Mouse (Mus musculus) heart, embryonic 16.5 days (tissue): ENCODE data around the gene Kcnb1. TPM values are rescaled to one million over a fixed set of nuclear protein-coding genes. Genes with fewer than 3 reads are reported as not detected.
A peak's percentile ranks its signal among the peaks of the same experiment; 100 is the strongest.

Experiments
- ATAC-seq: fragments of 200-750 bp; cut with Nextera tagmentation; replicated peaks from 2 replicates; pipeline ENCODE4 v1.8.0; 2017; ENCODE audit warnings: moderate number of reproducible peaks; ENCODE audit not compliant: insufficient read depth, low FRiP score; ENCODE audit errors: extremely low read depth
- H3K27ac ChIP-seq: fragments of 300-500 bp; sonication (generic); 2 replicates; pipeline ENCODE4 v1.5.1; 2014; ENCODE audit warnings: mild to moderate bottlenecking, low read length, control low read depth, moderate library complexity
- H3K27me3 ChIP-seq: fragments of 300-500 bp; sonication (generic); 2 replicates; pipeline ENCODE4 v1.6.1; 2014; ENCODE audit warnings: low read length, mixed read lengths; ENCODE audit not compliant: control insufficient read depth, insufficient read depth
- H3K36me3 ChIP-seq: fragments of 300-500 bp; sonication (generic); 2 replicates; pipeline ENCODE4 v1.6.1; 2014; ENCODE audit not compliant: control insufficient read depth, insufficient read depth
- H3K4me1 ChIP-seq: fragments of 300-500 bp; sonication (generic); 2 replicates; pipeline ENCODE4 v1.6.1; 2014; ENCODE audit warnings: low read length, mixed read lengths; ENCODE audit not compliant: control insufficient read depth, insufficient read depth
- H3K4me2 ChIP-seq: fragments of 300-500 bp; sonication (generic); 2 replicates; pipeline ENCODE4 v1.6.1; 2014; ENCODE audit warnings: low read depth, mild to moderate bottlenecking, control low read depth, low read length
- H3K4me3 ChIP-seq: fragments of 300-500 bp; sonication (generic); 2 replicates; pipeline ENCODE4 v1.5.1; 2014; ENCODE audit warnings: mild to moderate bottlenecking, control low read depth, low read length
- H3K9ac ChIP-seq: fragments of 300-500 bp; sonication (generic); 2 replicates; pipeline ENCODE4 v1.6.1; 2014; ENCODE audit warnings: low read length, control low read depth
- H3K9me3 ChIP-seq: fragments of 300-500 bp; sonication (generic); replicated peaks from 2 replicates; pipeline ENCODE4 v1.6.1; 2016; ENCODE audit warnings: low read length; ENCODE audit not compliant: control insufficient read depth
- WGBS: fragments of 180-500 bp; shearing (Covaris S2); extraction: QIAGEN DNeasy Blood & Tissue Kit; methylation state at CpG from one replicate; pipeline ENCODE4 v1.1.7; 2014; 5-methylcytosine and 5-hydroxymethylcytosine counted together
- polyA plus RNA-seq: library from polyadenylated mRNA; unstranded; fragments of >200 nt; fragmentation: Nextera tagmentation; extraction: Ambion mirVana; gene quantifications from 2 replicates; pipeline ENCODE4 v1.2.1, GENCODE M21; 2015

The Kcnb1 gene
- polyA plus RNA-seq, 1 experiment from 2014 or later, result 0.43 TPM

DNA sequence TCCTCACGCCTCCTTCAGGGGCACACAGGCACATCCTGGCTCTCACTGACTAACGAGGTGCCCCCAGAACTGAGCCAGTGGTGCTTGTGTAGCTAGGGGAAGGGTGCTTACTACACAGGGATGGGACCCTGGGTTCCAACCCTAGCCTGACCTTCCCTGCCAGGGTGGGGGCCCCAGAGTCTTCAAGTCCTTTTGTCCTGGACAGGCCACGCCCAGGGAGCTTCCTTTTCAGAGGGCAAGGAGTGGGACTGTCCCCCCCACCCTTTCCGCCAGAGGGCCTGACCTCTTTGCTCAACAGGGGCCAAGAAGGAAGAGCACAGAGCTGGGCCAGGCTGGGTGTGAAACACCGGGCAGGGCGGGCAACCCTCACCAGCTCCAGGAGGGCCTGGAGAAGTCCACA is 68.7 kb downstream of the Kcnb1 start:
- WGBS, result 59% methylated on average over 6 of the region's 6 CpGs
- Histone ChIP-seq H3K9ac (no peak overlapping the region), H3K27ac (no peak overlapping the region), H3K36me3 (no peaks in the 10 kb centered on the region), H3K9me3 (no peaks in the 10 kb centered on the region), H3K27me3 (no peaks in the 10 kb centered on the region), H3K4me3 (no peak overlapping the region), H3K4me2 (no peak overlapping the region), H3K4me1 (peaks cover 5% of the 10 kb centered on the region)
- ATAC-seq, result peak; percentile 38; the same call in 1 of the 2 replicates

DNA sequence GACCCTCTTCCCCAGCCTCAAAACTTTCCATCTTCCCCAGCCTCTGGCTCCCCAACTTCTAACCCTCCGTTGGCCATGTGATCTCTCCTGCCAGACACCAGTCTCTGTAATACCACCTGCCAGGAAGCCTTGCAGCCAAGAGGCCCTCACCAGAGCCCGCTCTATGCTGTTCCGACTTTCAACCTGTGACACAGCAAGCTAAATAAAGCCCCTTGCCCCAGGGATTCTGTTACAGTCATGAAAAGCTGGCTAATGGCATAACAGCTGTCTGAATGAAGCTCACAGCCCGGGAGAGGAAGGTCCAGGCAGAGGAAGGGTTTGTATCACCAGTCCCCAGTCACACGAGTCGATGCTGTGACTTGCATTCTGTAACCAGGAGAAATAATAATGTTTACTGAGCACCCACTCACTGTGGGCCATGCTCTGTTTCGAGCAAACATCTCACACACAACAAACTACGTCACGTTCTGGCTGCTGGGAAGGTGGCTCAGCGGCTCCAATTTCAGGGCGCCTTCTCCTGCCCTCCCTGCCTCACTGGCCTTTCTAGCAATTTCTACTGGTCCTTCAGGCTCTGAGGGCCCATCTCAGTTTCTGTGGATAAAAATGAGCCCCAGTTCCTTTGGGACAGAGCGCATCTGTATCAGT is 69.6 kb downstream of the Kcnb1 start:
- no peak overlapping the region for H3K4me3 ChIP-seq
- no peak for ATAC-seq
- peaks cover 5% of the 10 kb centered on the region for H3K4me1 ChIP-seq
- H3K4me2 ChIP-seq, result no peak overlapping the region
- no peaks in the 10 kb centered on the region for H3K9me3 ChIP-seq
- no peaks in the 10 kb centered on the region for H3K36me3 ChIP-seq
- no peak overlapping the region for H3K9ac ChIP-seq
- 74% methylated on average over 12 of the region's 12 CpGs for WGBS
- H3K27ac ChIP-seq, result no peak overlapping the region
- no peaks in the 10 kb centered on the region for H3K27me3 ChIP-seq

DNA sequence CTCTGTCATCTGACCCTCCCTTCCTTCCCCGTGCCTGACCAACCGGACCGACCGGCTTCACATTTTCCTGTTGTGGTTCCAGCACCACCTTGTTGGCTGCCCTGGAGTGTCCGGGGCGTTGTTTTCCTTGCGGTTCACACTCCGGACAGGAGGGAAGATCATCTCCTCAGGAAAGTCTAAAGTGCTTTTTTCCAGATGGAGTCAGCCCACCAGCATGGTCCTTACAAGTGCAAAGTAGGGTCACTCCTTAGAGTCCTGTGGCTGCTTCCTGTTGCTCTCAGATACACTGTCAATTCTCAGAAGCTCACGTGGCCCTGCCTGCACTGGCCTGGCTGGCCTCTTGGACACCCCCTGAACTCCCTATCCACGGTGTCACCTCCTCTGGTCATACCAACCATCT is 71.9 kb downstream of the Kcnb1 start:
- H3K4me3 ChIP-seq, result no peak overlapping the region
- H3K27me3 ChIP-seq, result no peaks in the 10 kb centered on the region
- no peak overlapping the region for H3K27ac ChIP-seq
- 54% methylated on average over 10 of the region's 10 CpGs for WGBS
- H3K4me2 ChIP-seq, result no peak overlapping the region
- no peaks in the 10 kb centered on the region for H3K36me3 ChIP-seq
- H3K9ac ChIP-seq, result no peak overlapping the region
- H3K4me1 ChIP-seq, result no peaks in the 10 kb centered on the region; the same call in 1 of the 2 replicates
- no peaks in the 10 kb centered on the region for H3K9me3 ChIP-seq
- ATAC-seq, result no peak

DNA sequence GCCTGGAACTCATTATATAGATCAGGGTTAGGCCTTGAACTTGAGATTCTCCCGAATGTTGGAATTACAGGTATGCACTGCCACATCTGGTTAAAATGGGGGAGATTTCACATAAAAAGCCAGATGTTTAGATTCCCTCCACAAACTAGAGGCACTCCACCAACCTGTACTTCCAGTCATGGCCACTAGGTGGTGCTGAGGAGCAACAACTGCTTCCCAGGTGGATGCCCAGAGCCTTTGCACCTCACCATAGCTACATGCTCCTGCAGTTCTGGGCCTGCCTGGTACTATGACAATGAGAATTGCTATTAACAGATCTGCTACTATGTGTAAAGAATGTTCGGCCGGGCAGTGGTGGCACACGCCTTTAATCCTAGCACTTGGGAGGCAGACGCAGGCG is 77.2 kb downstream of the Kcnb1 start:
- no peaks in the 10 kb centered on the region for H3K4me1 ChIP-seq
- no peaks in the 10 kb centered on the region for H3K9me3 ChIP-seq
- H3K36me3 ChIP-seq, result no peaks in the 10 kb centered on the region
- ATAC-seq, result no peak
- H3K27me3 ChIP-seq, result no peaks in the 10 kb centered on the region
- H3K4me3 ChIP-seq, result no peak overlapping the region
- 44% methylated on average over 6 of the region's 6 CpGs for WGBS
- no peak overlapping the region for H3K9ac ChIP-seq
- no peak overlapping the region for H3K27ac ChIP-seq
- no peak overlapping the region for H3K4me2 ChIP-seq

DNA sequence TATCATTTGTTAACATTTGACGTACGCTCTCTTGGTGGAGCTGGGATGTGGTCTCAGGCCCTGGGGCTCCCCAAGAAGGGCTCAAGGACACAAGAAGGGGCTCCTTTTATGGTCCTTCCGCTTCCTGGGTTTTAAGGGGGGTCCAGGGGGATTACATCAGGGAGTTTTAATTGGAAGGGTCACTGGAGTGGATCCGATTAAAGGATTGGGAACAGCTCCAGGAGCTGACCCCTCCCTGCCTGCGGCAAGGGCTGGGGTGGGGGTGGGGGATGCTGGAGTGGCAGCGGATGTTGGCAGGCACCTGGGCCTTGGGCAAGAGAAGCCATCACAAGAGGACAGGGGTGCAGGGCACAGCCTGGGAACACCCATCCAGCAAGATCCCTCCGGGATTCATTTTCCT is 77.7 kb downstream of the Kcnb1 start:
- no peak for ATAC-seq
- no peaks in the 10 kb centered on the region for H3K27me3 ChIP-seq
- H3K4me3 ChIP-seq, result no peak overlapping the region
- no peaks in the 10 kb centered on the region for H3K4me1 ChIP-seq
- 58% methylated on average over 7 of the region's 7 CpGs for WGBS
- no peaks in the 10 kb centered on the region; the same call in 1 of the 2 replicates for H3K9me3 ChIP-seq
- no peak overlapping the region for H3K27ac ChIP-seq
- H3K36me3 ChIP-seq, result no peaks in the 10 kb centered on the region
- no peak overlapping the region for H3K4me2 ChIP-seq
- no peak overlapping the region for H3K9ac ChIP-seq

DNA sequence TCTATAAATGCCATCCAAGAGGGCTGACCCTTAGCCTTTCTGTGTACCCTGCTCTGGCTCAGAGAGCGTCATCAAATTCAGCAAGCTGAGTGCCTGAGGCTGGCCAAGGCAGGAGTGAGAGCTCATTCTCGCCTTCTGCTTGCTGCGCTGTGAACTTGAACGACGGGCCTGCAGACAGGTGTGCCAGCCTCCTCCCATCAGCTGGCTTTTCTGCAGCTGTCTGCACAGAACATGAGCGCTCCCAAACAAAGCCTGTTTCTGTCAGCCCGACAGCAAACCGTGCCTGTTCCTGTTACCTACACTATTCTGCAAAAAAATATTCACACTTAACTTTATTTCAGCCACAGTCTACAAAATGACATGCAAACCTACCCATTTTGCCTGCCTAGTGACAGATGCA is 80.4 kb downstream of the Kcnb1 start:
- Histone ChIP-seq H3K4me1 (no peaks in the 10 kb centered on the region), H3K9ac (no peak overlapping the region)
- 76% methylated on average over 8 of the region's 8 CpGs for WGBS

DNA sequence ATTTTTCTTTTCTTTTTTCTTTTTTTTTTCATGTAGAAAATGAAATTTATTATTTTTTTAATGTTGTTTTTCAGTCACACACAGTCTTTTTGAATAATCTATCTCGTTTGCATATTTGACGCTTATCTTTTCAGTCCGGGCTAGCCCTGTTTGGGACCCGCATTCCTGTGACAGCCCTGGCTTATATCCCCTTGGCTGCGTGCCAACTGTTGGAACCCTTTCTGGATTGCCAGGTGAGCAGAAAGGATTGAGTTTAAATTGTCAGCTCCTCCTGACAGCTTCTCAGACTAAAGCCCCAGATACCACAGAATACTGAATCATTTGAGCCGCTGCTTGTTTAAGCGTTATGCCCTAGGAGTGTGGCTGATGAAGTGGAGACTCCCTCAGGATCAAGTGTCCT is 86.4 kb downstream of the Kcnb1 start:
- H3K9ac ChIP-seq, result no peak overlapping the region
- no peak overlapping the region for H3K27ac ChIP-seq
- no peaks in the 10 kb centered on the region; the same call in 1 of the 2 replicates for H3K9me3 ChIP-seq
- H3K4me3 ChIP-seq, result no peak overlapping the region
- WGBS, result 36% methylated on average over 7 of the region's 7 CpGs
- no peaks in the 10 kb centered on the region for H3K27me3 ChIP-seq
- no peaks in the 10 kb centered on the region for H3K4me1 ChIP-seq
- no peak for ATAC-seq
- 0 out of 2 replicates have a peak, but pooled peaks cover 2% of the 10 kb centered on the region for H3K36me3 ChIP-seq
- no peak overlapping the region for H3K4me2 ChIP-seq

More for the DNA sequence above, 80.4 kb downstream of the Kcnb1 start:
- no peak for ATAC-seq
- Histone ChIP-seq H3K27me3 (no peaks in the 10 kb centered on the region), H3K27ac (no peak overlapping the region), H3K4me3 (no peak overlapping the region), H3K36me3 (0 out of 2 replicates have a peak, but pooled peaks cover 2% of the 10 kb centered on the region), H3K4me2 (no peak overlapping the region), H3K9me3 (no peaks in the 10 kb centered on the region; the same call in 1 of the 2 replicates)

DNA sequence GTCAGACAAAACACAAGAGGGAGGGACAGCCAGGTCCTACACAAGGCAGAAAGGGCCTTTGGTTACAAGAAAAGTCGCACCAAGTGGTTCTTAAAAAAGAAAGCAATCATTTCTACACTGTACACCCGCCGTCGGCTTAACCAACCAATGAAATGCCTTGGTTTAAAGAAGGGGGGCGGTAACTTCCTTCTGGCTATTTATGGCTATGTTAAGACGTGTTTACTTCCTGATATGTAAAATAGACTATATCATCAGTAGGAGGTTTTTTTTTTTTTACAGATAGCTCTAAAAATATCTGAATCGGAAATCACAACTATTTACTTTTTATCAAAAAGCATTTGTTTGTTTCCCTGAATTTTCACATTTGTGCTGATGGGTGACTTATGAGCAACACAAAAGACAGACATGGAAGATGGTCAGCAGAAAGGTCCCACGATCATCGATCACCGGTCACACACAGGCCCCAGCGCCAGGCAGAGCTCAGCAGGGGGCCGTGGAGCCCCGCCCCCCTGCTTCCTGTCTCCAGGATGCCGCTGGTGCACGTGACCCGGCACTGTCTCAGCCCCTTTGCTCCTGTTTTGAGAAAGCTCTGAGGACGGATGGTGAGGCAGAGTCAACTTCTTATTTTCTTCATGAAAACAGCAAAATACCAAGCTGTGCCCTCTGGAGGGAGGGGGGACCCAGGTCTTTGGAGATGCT is 88.1 kb downstream of the Kcnb1 start:
- no peaks in the 10 kb centered on the region for H3K4me1 ChIP-seq
- H3K27me3 ChIP-seq, result no peaks in the 10 kb centered on the region
- H3K27ac ChIP-seq, result no peak overlapping the region
- H3K9ac ChIP-seq, result no peak overlapping the region
- H3K9me3 ChIP-seq, result no peaks in the 10 kb centered on the region; the same call in 1 of the 2 replicates
- no peak for ATAC-seq
- 0 out of 2 replicates have a peak, but pooled peaks cover 2% of the 10 kb centered on the region for H3K36me3 ChIP-seq
- WGBS, result 59% methylated on average over 17 of the region's 17 CpGs
- H3K4me3 ChIP-seq, result 0 out of 2 replicates have a peak overlapping the region, but pooled peaks have one; percentile 15
- H3K4me2 ChIP-seq, result peak overlapping the region; percentile 40; the same call in 1 of the 2 replicates

DNA sequence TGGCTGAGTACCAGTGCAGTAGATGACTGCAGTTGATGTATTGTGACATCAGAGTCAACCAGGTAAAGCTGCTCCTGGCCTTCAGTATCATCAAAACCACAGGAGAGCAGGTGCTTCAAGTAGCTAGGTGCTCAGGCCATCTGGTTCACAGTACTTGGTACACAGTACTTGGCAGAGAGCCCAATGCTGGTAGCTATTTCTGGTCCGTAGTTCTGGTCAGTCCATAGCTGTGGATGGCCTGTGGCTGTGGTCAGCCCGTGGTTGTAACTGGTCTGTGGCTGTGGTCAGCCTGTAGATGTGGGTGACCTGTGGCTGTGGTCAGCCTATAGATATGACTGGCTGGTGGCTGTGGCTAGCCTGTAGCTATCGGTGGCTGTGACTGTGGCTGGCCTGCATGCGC is 95.3 kb downstream of the Kcnb1 start:
- Histone ChIP-seq H3K9ac (no peak overlapping the region), H3K36me3 (no peaks in the 10 kb centered on the region), H3K27ac (no peak overlapping the region), H3K4me3 (no peak overlapping the region), H3K4me2 (no peak overlapping the region), H3K4me1 (no peaks in the 10 kb centered on the region), H3K27me3 (no peaks in the 10 kb centered on the region), H3K9me3 (no peaks in the 10 kb centered on the region)
- ATAC-seq, result no peak
- WGBS, result 72% methylated on average over 4 of the region's 4 CpGs
